Mouse (Mus musculus): ENCODE data around the gene Mybpc3. TPM values are rescaled to one million over a fixed set of nuclear protein-coding genes. Genes with fewer than 3 reads are reported as not detected.

Mybpc3 gene
- polyA plus RNA-seq, 1 experiment: 11.2 TPM

DNA sequence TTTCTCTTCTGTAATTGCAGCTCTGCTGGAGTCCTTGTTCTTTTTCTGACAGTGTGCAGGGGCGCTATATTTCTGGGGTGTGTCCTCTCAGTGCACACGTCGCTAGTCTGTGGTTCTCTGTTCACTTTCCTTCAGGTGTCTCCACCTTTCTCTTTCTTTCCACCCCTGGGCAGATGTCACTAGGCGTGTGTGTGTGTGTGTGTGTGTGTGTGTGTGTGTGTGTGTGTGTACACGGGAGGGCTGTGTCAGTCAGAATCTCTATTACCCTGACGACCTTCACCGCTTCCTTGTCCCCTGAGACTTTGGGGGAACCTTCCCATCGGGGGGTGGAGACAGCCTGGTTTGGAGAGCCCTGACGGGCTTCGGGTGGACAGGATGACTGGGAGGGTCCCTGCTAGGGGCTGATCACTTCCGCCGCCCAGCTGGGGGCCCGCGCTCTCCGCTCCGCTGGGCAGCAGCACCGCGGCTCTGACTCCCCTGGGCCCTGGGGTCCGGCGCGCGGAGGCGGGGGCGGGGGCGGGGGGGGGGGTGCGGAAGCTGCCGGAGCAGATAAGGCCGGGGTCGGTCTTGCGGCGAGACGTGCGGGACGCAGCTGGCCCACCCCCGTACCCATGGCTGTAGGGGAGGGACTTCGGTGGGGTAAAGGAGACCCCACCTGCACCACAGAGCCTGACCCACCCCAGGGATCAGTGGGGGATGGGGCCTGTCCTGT is 39.5 kb upstream of the Mybpc3 start:
- 2% methylated on average over 30 of the region's 36 CpGs for WGBS
- DNase-seq: no peak
- peak overlapping the region; percentile 36 for H3K4me3 ChIP-seq (replicated peaks; ENCODE audit: extremely low read depth, low read depth, low read length)
- TF ChIP-seq POLR2A (IDR thresholded peaks at IDR 0.05; ENCODE audit: borderline replicate concordance, extremely low read depth, low read depth, low read length) (no peak), CTCF (IDR thresholded peaks at IDR 0.05; ENCODE audit: insufficient read depth, low read length) (no peak)
- H3K4me1 ChIP-seq (ENCODE audit: control insufficient read depth, insufficient read depth, low read length): peaks cover 10% of the 10 kb centered on the region

DNA sequence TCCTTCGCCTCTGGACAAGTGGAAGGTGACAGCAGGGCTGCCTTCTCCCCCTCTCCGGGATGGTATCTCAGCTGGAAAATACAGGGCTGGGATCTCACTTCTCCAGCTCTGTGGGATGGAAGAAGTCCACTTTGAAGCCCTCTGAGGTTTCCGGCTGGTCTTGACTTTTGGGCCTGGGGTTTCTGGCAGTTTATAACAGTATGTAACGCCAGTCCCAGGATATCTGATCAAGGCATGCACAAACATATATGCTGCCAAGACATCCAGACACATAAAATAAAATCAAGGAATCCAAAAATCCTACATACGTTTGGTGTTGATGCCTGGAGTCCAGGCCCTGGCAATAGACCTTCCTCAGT is 38.9 kb upstream of the Mybpc3 start:
- H3K4me3 ChIP-seq (replicated peaks; ENCODE audit: extremely low read depth, low read depth, low read length): peak overlapping the region; percentile 36
- 44% methylated on average over 5 of the region's 5 CpGs for WGBS
- TF ChIP-seq CTCF (IDR thresholded peaks at IDR 0.05; ENCODE audit: insufficient read depth, low read length): no peak
- no peak for TF ChIP-seq POLR2A (IDR thresholded peaks at IDR 0.05; ENCODE audit: borderline replicate concordance, extremely low read depth, low read depth, low read length)
- peaks cover 10% of the 10 kb centered on the region for H3K4me1 ChIP-seq (ENCODE audit: control insufficient read depth, insufficient read depth, low read length)
- DNase-seq: no peak

DNA sequence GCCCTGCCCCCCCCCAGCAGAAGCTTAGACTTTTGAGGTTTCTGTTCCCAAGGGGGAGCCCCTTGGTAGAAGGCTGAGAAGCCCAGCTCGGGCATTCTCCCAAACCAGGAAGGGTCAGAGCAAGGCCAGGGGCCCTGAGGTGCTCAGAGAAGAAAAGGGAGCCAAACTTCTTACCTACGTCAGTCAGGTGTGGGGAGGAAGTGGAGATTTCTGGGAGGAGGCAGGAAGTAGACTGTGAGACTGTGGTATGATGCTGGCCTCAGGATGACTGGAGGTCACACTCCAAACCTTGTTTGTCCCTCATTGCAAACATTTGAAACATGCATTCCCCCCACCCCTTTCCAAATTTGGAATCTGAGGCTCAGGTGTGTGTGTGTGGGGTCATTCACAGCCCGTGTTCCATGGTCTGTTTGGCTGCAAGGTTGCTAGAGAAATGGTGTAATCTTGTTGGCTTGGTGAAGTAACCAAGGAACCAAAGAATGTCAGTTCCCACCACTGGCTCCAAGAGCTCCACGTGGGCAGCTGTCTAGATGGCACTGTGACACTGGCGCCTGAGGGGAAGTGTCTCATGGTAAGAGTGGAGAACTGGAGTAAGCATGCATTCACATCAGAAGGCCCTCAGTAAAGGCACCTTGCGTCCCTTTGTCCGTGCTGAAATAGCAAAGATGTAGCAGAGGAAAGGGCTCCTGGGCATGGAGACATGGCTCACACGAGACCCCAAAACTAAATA is 37.0 kb upstream of the Mybpc3 start:
- TF ChIP-seq CTCF (IDR thresholded peaks at IDR 0.05; ENCODE audit: insufficient read depth, low read length): no peak
- TF ChIP-seq POLR2A (IDR thresholded peaks at IDR 0.05; ENCODE audit: borderline replicate concordance, extremely low read depth, low read depth, low read length): no peak
- 69% methylated on average over 8 of the region's 8 CpGs for WGBS
- no peak for DNase-seq

DNA sequence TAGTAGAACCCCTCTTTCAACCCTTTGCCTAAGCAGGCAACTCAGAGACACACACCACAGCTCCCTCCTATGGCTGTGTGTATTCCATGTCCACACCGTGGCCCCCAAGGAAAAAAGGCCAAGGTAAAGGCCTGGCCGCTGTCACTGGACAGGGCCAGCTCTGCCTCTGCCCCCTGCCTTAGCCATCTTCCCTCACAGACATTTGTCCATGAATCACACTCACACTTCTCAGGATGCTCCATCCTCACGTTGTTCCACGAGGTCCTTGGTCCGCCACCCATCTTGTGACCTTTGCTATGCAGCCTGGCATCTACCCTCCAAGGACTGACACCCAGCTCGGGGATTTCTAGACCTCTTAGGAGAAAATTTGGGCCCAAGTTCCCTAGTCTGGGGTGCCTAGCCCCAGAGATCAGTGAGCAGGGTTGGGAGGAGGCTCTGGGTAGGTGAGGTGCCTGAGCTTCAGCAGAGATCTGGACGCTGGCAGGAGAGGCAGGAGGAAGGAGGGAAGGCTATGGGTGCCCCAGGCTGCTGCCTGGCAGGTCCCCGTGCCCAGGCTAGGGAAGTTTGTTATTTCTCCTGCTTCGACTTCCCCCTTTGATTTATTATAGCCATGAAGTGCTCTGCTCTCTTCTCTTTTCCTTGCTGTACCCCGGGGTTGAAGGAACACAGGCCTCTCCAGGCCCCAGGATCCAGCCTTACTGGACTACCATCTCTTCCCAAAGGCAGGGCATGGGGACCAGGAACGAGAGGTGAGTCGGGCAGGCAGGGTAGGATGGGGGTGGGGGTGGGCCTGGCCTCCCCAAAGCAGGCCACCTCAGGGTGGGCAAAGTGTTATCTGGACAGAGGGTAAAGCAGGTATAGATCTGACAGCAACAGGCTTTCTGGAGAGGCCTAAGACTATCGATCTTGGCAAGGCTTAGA is 35.9 kb upstream of the Mybpc3 start, which contains the start of gene Spi1:
Gene Spi1 (plus strand): TSS at position 616 of the 921 bp plus-strand sequence.
- WGBS: 77% methylated on average over 13 of the region's 13 CpGs
- Histone ChIP-seq H3K4me1 (ENCODE audit: control insufficient read depth, insufficient read depth, low read length) (peaks cover 10% of the 10 kb centered on the region), H3K4me3 (replicated peaks; ENCODE audit: extremely low read depth, low read depth, low read length) (peak within 1 kb of the TSS; percentile 40)
- no peak for TF ChIP-seq CTCF (IDR thresholded peaks at IDR 0.05; ENCODE audit: insufficient read depth, low read length)
- TF ChIP-seq POLR2A (IDR thresholded peaks at IDR 0.05; ENCODE audit: borderline replicate concordance, extremely low read depth, low read depth, low read length): no peak
- no peak for DNase-seq

More for the DNA sequence above, 37.0 kb upstream of the Mybpc3 start:
- Histone ChIP-seq H3K4me3 (replicated peaks; ENCODE audit: extremely low read depth, low read depth, low read length) (no peak overlapping the region), H3K4me1 (ENCODE audit: control insufficient read depth, insufficient read depth, low read length) (peaks cover 10% of the 10 kb centered on the region)

DNA sequence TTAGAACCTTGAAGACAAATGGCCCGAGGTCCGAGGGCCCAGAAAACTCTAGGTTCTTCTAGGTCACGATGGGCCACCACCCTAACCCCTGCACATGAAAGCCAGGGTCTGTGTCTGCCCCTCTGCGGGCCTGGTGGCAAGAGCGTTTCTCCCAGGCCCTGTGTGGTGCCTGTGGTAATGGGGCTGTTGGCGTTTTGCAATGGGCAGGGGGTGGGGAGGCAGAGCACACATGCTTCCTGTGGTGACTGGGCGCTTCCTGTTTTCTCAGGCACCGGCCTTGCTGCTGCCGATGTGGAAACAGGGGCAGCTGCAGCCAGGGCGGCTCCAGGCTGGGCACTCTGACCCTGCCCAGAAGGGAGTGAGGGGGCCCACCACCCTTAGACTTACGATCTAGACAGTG is 35.1 kb upstream of the Mybpc3 start:
- 37% methylated on average over 11 of the region's 11 CpGs for WGBS
- peak overlapping the region; percentile 40 for H3K4me3 ChIP-seq (replicated peaks; ENCODE audit: extremely low read depth, low read depth, low read length)
- peak; percentile 49 for DNase-seq
- TF ChIP-seq CTCF (IDR thresholded peaks at IDR 0.05; ENCODE audit: insufficient read depth, low read length) (no peak), POLR2A (IDR thresholded peaks at IDR 0.05; ENCODE audit: borderline replicate concordance, extremely low read depth, low read depth, low read length) (peak; percentile 49; the same call in 1 of the 2 replicates)
- peaks cover 10% of the 10 kb centered on the region for H3K4me1 ChIP-seq (ENCODE audit: control insufficient read depth, insufficient read depth, low read length)

DNA sequence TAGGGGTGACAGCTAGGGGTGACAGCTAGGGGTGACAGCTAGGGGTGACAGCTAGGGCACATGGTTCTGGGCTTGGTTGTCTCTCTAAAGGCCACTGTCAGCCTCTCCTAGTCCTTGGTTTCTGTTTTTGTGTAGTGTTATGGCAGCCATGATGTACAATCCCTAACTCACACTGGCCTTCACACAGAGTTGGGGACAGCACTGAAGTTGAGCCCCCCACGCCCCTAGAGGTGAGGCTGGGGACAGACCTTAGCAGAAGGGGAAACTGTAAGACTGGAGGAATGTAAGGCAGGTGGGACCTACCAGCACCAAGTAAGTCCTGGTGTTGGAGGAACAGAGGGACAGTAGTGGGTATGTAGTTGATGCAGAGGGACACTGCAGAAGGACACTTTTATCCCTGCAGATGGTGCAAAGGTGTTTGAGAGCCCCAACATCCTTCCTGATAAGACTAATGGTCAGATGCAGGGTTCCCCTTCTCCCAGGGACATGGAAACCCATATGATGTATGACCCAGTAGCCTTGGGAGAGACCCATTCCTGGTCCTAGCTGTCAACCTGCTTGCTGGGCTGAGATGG is 34.5 kb upstream of the Mybpc3 start:
- peak overlapping the region; percentile 40 for H3K4me3 ChIP-seq (replicated peaks; ENCODE audit: extremely low read depth, low read depth, low read length)
- H3K4me1 ChIP-seq (ENCODE audit: control insufficient read depth, insufficient read depth, low read length): peaks cover 10% of the 10 kb centered on the region
- 78% methylated on average over 1 of the region's 1 CpGs for WGBS
- no peak for TF ChIP-seq CTCF (IDR thresholded peaks at IDR 0.05; ENCODE audit: insufficient read depth, low read length)
- no peak for TF ChIP-seq POLR2A (IDR thresholded peaks at IDR 0.05; ENCODE audit: borderline replicate concordance, extremely low read depth, low read depth, low read length)
- no peak for DNase-seq

DNA sequence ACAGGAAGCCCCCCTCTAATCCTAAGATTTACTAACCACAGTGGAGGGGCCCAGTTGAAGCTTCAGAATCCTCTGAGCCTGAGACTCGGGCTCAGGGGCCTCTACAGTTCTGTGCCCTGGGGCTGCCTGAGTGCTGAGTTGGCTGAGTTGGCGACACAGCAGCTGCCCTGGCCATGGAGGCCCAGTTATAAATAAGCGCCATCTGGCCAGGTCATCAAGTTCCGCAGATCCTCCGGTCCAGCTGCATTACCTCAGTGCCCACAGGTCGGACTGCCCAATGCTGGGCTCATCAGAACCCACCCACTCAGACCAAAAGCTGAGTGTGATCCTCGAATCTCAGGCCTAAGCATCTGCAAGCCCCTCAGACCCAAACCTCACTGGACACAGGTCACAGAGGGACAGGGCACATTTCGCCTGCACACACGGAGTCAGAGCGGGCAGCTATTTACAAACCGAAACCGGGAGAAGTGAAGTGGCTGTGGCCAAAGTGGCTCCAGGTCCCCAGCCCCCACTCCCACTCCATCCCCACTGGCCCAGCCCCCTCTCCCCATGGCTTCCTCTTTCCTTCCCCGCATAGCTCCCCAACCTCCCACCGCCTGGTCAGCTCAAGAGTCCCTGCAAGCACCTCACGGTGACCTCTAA is 33.6 kb upstream of the Mybpc3 start:
- H3K4me3 ChIP-seq (replicated peaks; ENCODE audit: extremely low read depth, low read depth, low read length): no peak overlapping the region
- 79% methylated on average over 15 of the region's 15 CpGs for WGBS
- peak; percentile 8; the same call in 1 of the 2 replicates for TF ChIP-seq POLR2A (IDR thresholded peaks at IDR 0.05; ENCODE audit: borderline replicate concordance, extremely low read depth, low read depth, low read length)
- TF ChIP-seq CTCF (IDR thresholded peaks at IDR 0.05; ENCODE audit: insufficient read depth, low read length): no peak

DNA sequence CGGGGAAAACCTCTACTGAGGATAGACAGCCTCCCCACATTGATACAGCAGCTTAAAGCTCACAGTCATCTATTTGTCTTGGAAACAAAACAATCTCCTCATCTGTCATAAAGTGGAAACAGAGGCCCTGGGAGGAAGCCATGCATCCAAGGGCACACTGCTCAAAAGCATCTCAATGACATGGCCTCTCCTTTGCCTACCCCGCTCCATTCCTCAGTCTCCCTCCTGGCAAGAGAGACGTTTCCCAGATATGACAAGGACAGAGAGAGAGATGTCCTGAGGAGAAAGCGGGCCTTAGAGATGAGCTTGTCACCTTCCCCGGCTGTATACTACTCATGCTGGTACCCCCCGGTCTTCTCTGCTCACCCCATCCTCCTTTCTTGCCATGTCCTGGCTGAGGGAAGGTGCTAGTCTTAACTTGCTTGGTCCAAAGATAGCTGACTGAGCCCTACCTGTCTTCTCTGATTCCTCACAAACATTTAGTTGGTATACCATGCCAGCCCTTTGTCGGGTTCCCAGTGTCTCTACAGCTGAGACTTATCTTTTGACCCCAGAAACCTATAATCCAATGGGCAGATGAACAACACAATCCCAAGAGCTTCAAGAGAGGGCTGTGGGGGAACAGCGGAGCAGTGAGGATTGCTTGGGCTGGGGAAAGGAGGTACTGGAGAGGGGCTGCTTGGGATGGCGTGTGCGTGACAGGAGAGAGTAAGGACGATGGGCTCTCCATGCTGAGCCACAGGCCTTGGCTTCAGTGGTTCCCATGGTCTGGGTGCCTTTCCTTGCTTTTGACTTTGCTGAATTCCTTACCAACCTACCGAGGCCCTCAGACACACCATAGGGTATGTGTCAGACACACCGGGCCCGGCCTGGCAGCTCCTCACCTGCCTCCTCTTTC is 32.2 kb upstream of the Mybpc3 start:
- Histone ChIP-seq H3K4me3 (replicated peaks; ENCODE audit: extremely low read depth, low read depth, low read length) (no peak overlapping the region), H3K4me1 (ENCODE audit: control insufficient read depth, insufficient read depth, low read length) (peaks cover 8% of the 10 kb centered on the region)
- WGBS: 88% methylated on average over 14 of the region's 14 CpGs
- no peak for DNase-seq
- TF ChIP-seq CTCF (IDR thresholded peaks at IDR 0.05; ENCODE audit: insufficient read depth, low read length) (no peak), POLR2A (IDR thresholded peaks at IDR 0.05; ENCODE audit: borderline replicate concordance, extremely low read depth, low read depth, low read length) (no peak)

More for the DNA sequence above, 33.6 kb upstream of the Mybpc3 start:
- peaks cover 8% of the 10 kb centered on the region for H3K4me1 ChIP-seq (ENCODE audit: control insufficient read depth, insufficient read depth, low read length)
- DNase-seq: peak; percentile 28

Data from lung, adult 2 months (tissue).